Mouse (Mus musculus) gonadal fat pad, adult 2 months (tissue): ENCODE data around the gene Rps21. TPM values are rescaled to one million over a fixed set of nuclear protein-coding genes. Genes with fewer than 3 reads are reported as not detected.
"Not testable (repeated sequence)": the region's sequence is repeated elsewhere in the genome, so short reads cannot be mapped to it uniquely, and the experiment has no call there.

Experiments
- DNase-seq: peaks from one replicate; pipeline ENCODE4 v3.0.0-alpha.2; 2012; ENCODE audit warnings: low read depth
- polyA plus RNA-seq: library from polyadenylated mRNA; depleted of rRNA; stranded (reverse); fragments of >200 nt; gene quantifications from 2 replicates; pipeline ENCODE4 v1.2.3, GENCODE M21; 2012

Gene Rps21
- polyA plus RNA-seq, 1 experiment = 4,309 TPM

GRCm38 (mm10) chr2:180258951-180259484 is 1.8 kb downstream of the Rps21 start:
- DNase-seq = not testable (repeated sequence)

GRCm38 (mm10) chr2:180259826-180260609 is 2.8 kb downstream of the Rps21 start:
- DNase-seq = not testable (repeated sequence)

DNA sequence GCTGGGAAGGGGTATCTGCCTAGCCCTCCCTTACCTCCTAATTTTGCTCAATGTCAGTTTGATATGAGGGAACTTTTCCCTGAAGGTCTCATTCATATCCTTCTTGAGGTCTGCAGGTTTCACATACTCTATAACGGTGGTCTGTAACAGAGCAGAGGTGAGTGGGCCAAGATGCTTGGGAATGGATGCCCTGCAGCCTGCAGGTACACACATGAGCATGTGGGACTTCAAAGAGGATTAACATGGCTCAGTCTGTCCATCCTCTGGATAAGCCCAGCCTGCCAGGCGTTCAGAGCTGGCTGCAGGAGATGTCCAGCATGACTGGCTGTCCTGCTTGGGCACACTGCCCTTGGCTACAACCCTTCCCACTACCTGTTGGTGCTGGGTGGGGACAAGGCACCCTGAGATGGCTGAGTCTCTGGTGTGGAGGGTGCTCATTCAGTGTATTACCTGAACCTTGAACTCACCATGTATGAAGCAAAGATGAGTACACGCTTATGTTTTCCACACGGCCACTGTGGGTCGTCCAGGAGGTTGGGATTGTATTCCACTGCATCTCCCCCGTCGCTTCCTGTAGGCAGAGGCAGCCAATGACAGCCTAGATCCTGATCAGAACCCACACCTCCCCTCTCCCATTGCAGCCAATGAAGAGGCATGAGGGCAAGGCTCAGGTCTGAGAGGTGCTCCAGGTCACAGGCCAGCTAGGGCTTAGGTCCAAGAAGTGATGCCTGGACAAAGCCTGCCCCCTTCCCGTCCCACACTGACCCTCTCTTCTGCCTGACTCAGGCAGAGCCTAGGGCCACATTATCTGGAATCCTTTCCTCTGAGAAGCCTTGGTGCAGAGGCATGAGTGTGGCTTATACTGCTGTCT is 3.7 kb downstream of the Rps21 start:
- no peak for DNase-seq

GRCm38 (mm10) chr2:180261901-180262300 is 4.7 kb downstream of the Rps21 start:
- DNase-seq = no peak

- DNase-seq = no peak
Measured at GRCm38 (mm10) chr2:180262441-180262840, 5.3 kb downstream of the Rps21 start.

GRCm38 (mm10) chr2:180262891-180263290 is 5.7 kb downstream of the Rps21 start:
- DNase-seq = no peak

DNA sequence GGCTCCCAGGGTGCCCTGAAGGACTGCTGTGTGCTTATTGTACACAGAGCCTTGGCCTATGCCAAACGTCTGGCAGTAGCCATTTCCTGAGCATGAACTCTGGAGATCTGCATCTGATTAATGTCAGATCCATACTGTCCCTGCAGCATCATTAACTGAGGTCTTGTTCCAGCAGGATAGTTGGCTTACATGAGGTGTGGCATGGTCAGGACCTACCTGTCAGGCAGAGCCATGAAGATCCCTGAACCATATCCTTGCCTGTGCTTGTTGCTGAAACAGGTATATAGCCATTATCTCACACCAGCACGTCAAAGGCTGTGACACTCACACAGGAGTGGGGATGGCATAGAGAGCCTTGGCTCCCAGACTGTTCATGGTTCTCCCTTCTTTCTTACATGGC is 10.8 kb downstream of the Rps21 start:
- DNase-seq = no peak

GRCm38 (mm10) chr2:180269329-180269728 is 12.2 kb downstream of the Rps21 start:
- DNase-seq = no peak

- DNase-seq = no peak
Measured at GRCm38 (mm10) chr2:180270537-180271255, 13.5 kb downstream of the Rps21 start.

- no peak for DNase-seq
Measured at GRCm38 (mm10) chr2:180271804-180272395, 14.7 kb downstream of the Rps21 start.

DNA sequence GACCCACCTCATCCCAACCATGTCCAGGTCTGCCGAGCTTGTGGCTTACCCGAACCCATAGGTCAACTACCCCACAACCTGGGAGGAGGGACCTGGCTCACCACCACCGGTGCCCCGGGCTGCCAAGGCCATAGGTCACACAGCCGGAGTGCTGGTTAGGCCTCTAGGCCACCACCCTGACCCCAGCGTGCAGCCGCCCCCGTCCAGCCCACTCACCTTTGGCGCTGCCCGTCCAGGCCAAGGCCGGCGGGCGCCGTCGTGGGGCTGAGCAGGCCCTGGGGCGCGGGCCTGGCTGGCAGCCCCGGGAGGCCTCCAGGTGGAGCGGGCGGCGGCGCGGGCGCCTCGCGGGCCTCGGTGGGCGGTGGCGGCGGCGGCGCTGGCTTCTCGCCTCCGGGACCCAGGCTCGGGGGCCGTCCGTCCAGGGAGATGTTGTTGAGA is 15.7 kb downstream of the Rps21 start:
- DNase-seq = no peak

GRCm38 (mm10) chr2:180273394-180274244 is 16.4 kb downstream of the Rps21 start, which contains the start of gene Cables2:
Cables2 (minus strand) TSS chr2:180273496.
- DNase-seq = peak; percentile 74

- DNase-seq = no peak
Measured at GRCm38 (mm10) chr2:180274523-180274922, 17.3 kb downstream of the Rps21 start.

GRCm38 (mm10) chr2:180275836-180276235 is 18.7 kb downstream of the Rps21 start:
- DNase-seq = no peak

DNA sequence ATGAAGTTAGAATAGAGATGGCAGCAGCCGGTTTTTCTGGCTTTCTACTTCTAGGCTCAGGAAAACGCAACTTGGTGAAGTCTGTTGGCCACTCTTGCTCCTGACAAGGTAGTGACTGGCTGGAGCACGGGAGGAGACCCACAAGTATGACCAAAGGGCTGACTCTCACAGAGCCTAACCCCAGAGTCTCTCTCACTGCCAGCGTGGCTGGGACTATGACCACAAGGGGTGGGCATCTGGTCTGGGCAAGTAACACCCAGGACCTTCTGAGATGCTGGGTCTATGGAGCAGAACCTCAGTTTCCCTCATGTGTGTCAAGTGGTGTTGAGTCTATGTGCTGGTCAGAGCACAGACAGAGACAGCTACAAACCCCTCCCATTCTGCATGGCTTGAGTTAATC is 19.2 kb downstream of the Rps21 start:
- no peak for DNase-seq

- DNase-seq = no peak
Measured at GRCm38 (mm10) chr2:180276851-180277259, 19.7 kb downstream of the Rps21 start.

GRCm38 (mm10) chr2:180277773-180278320 is 20.7 kb downstream of the Rps21 start:
- no peak for DNase-seq

DNA sequence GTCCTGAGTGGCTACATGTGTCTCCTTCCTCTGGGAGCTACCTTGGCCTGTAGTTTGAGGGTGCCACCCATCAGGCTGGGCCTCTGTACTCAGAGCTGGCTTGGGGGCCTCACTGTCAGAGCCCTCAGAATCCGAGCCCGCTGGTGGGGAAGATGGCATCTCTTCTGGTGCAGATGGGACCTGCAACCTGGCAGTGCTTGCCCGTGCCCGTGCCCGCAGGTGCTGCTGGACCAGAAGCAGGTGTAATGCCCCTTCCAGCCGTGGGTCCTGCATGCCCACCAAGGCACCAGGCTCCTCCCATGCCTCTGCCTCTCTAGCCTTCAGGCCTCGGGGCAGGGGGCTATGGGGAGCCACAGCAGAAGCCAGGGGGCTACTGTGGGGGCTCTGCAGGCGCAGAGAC is 22.1 kb downstream of the Rps21 start:
- no peak for DNase-seq

GRCm38 (mm10) chr2:180288966-180289365 is 31.8 kb downstream of the Rps21 start:
- no peak for DNase-seq
